Mouse (Mus musculus) neural tube, embryonic 13.5 days (tissue): ENCODE measurements around the gene Gm9913. TPM values are rescaled to one million over a fixed set of nuclear protein-coding genes. Genes with fewer than 3 reads are reported as not detected.

ENCODE experiments used
- ATAC-seq: fragments of 200-750 bp; cut with Nextera tagmentation; 2 replicates; pipeline ENCODE4 v1.8.0; 2017; ENCODE audit warnings: low read depth, mild to moderate bottlenecking, moderate TSS enrichment, moderate library complexity
- H3K27ac ChIP-seq: fragments of 300-500 bp; sonication (generic); replicated peaks from 2 replicates; pipeline ENCODE4 v1.5.1; 2015; ENCODE audit warnings: moderate library complexity, mild to moderate bottlenecking, inconsistent platforms
- H3K27me3 ChIP-seq: fragments of 300-500 bp; sonication (generic); 2 replicates; pipeline ENCODE4 v1.6.1; 2015; ENCODE audit warnings: mild to moderate bottlenecking, inconsistent platforms
- H3K36me3 ChIP-seq: fragments of 300-500 bp; sonication (generic); 2 replicates; pipeline ENCODE4 v1.6.1; 2015; ENCODE audit warnings: mild to moderate bottlenecking, inconsistent platforms
- H3K4me1 ChIP-seq: fragments of 300-500 bp; sonication (generic); replicated peaks from 2 replicates; pipeline ENCODE4 v1.6.1; 2015; ENCODE audit warnings: inconsistent platforms
- H3K4me2 ChIP-seq: fragments of 300-500 bp; sonication (generic); 2 replicates; pipeline ENCODE4 v1.6.1; 2015; ENCODE audit warnings: inconsistent platforms, mild to moderate bottlenecking, moderate library complexity
- H3K4me3 ChIP-seq: fragments of 300-500 bp; sonication (generic); 2 replicates; pipeline ENCODE4 v1.5.1; 2015; ENCODE audit warnings: mild to moderate bottlenecking, inconsistent platforms
- H3K9ac ChIP-seq: fragments of 300-500 bp; sonication (generic); 2 replicates; pipeline ENCODE4 v1.6.1; 2015; ENCODE audit warnings: moderate library complexity, mild to moderate bottlenecking, inconsistent platforms
- H3K9me3 ChIP-seq: fragments of 300-500 bp; sonication (generic); 2 replicates; pipeline ENCODE4 v1.6.1; 2016; ENCODE audit warnings: inconsistent platforms
- WGBS: fragments of 180-500 bp; shearing (Covaris S2); methylation state at CpG from one replicate; pipeline ENCODE4 v1.1.7; 2015; 5-methylcytosine and 5-hydroxymethylcytosine counted together
- polyA plus RNA-seq: library from polyadenylated mRNA; unstranded; fragments of >200 nt; fragmentation: Nextera tagmentation; extraction: Ambion mirVana; gene quantifications from 2 replicates; pipeline ENCODE4 v1.2.1, GENCODE M21; 2015

Gm9913 gene
- polyA plus RNA-seq, 1 experiment from 2014 or later = not detected

GRCm38 (mm10) chr2:125530665-125531064 is 25.8 kb downstream of the Gm9913 start:
- WGBS = 80% methylated on average over 6 of the region's 6 CpGs
- H3K4me2 ChIP-seq = no peak overlapping the region
- no peak for ATAC-seq
- no peak overlapping the region for H3K9ac ChIP-seq
- H3K27ac ChIP-seq = no peak overlapping the region
- H3K4me3 ChIP-seq = no peak overlapping the region
- H3K36me3 ChIP-seq = no peaks in the 10 kb centered on the region
- H3K4me1 ChIP-seq = no peaks in the 10 kb centered on the region
- no peaks in the 10 kb centered on the region for H3K27me3 ChIP-seq
- H3K9me3 ChIP-seq = no peaks in the 10 kb centered on the region

GRCm38 (mm10) chr2:125539640-125540039 is 34.8 kb downstream of the Gm9913 start:
- H3K27me3 ChIP-seq = no peaks in the 10 kb centered on the region
- H3K4me2 ChIP-seq = no peak overlapping the region
- H3K9ac ChIP-seq = no peak overlapping the region
- H3K4me3 ChIP-seq = no peak overlapping the region
- ATAC-seq = no peak
- no peaks in the 10 kb centered on the region for H3K9me3 ChIP-seq
- H3K27ac ChIP-seq = no peak overlapping the region
- H3K4me1 ChIP-seq = no peaks in the 10 kb centered on the region
- no peaks in the 10 kb centered on the region for H3K36me3 ChIP-seq
- 91% methylated on average over 3 of the region's 3 CpGs for WGBS

GRCm38 (mm10) chr2:125540579-125540978 is 35.7 kb downstream of the Gm9913 start:
- no peak for ATAC-seq
- Histone ChIP-seq H3K4me3 (no peak overlapping the region), H3K27ac (no peak overlapping the region), H3K36me3 (no peaks in the 10 kb centered on the region), H3K9ac (no peak overlapping the region), H3K4me2 (no peak overlapping the region), H3K9me3 (no peaks in the 10 kb centered on the region), H3K4me1 (no peaks in the 10 kb centered on the region), H3K27me3 (no peaks in the 10 kb centered on the region)
- whole genome bisulfite sequencing = 81% methylated on average over 7 of the region's 7 CpGs

GRCm38 (mm10) chr2:125541451-125541850 is 36.6 kb downstream of the Gm9913 start:
- H3K9ac ChIP-seq = no peak overlapping the region
- WGBS = 81% methylated on average over 7 of the region's 7 CpGs

GRCm38 (mm10) chr2:125543646-125544045 is 38.8 kb downstream of the Gm9913 start:
- H3K4me3 ChIP-seq = no peak overlapping the region
- no peak overlapping the region for H3K9ac ChIP-seq
- 81% methylated on average over 1 of the region's 1 CpGs for WGBS
- no peaks in the 10 kb centered on the region for H3K27me3 ChIP-seq
- no peaks in the 10 kb centered on the region for H3K36me3 ChIP-seq
- no peak for ATAC-seq
- no peak overlapping the region for H3K27ac ChIP-seq
- no peak overlapping the region for H3K4me2 ChIP-seq
- peaks cover 4% of the 10 kb centered on the region; the same call in 1 of the 2 replicates for H3K9me3 ChIP-seq
- H3K4me1 ChIP-seq = no peaks in the 10 kb centered on the region

More at GRCm38 (mm10) chr2:125541451-125541850, 36.6 kb downstream of the Gm9913 start:
- H3K27me3 ChIP-seq = no peaks in the 10 kb centered on the region
- no peak for ATAC-seq
- H3K4me2 ChIP-seq = no peak overlapping the region
- H3K4me1 ChIP-seq = no peaks in the 10 kb centered on the region
- H3K27ac ChIP-seq = no peak overlapping the region
- H3K9me3 ChIP-seq = peaks cover 4% of the 10 kb centered on the region; the same call in 1 of the 2 replicates
- H3K36me3 ChIP-seq = no peaks in the 10 kb centered on the region
- no peak overlapping the region for H3K4me3 ChIP-seq

- no peak overlapping the region for H3K4me3 ChIP-seq
- ATAC-seq = no peak
- H3K9me3 ChIP-seq = peaks cover 4% of the 10 kb centered on the region; the same call in 1 of the 2 replicates
- no peaks in the 10 kb centered on the region for H3K36me3 ChIP-seq
- H3K4me1 ChIP-seq = no peaks in the 10 kb centered on the region
- H3K9ac ChIP-seq = no peak overlapping the region
- 90% methylated on average over 3 of the region's 3 CpGs for WGBS
- H3K4me2 ChIP-seq = no peak overlapping the region
- H3K27ac ChIP-seq = no peak overlapping the region
- no peaks in the 10 kb centered on the region for H3K27me3 ChIP-seq
Measured at GRCm38 (mm10) chr2:125544986-125545385, 40.1 kb downstream of the Gm9913 start.

- H3K4me3 ChIP-seq = no peak overlapping the region
- H3K4me2 ChIP-seq = no peak overlapping the region
- H3K9me3 ChIP-seq = peaks cover 4% of the 10 kb centered on the region; the same call in 1 of the 2 replicates
- H3K9ac ChIP-seq = no peak overlapping the region
- no peak overlapping the region for H3K27ac ChIP-seq
- no peaks in the 10 kb centered on the region for H3K27me3 ChIP-seq
- WGBS = 76% methylated on average over 1 of the region's 1 CpGs
- H3K4me1 ChIP-seq = no peaks in the 10 kb centered on the region
- no peaks in the 10 kb centered on the region for H3K36me3 ChIP-seq
- no peak for ATAC-seq
Measured at GRCm38 (mm10) chr2:125548806-125549578, 44.1 kb downstream of the Gm9913 start.

- H3K4me3 ChIP-seq = no peak overlapping the region
- WGBS = 76% methylated on average over 6 of the region's 6 CpGs
Measured at GRCm38 (mm10) chr2:125555830-125556229, 50.9 kb downstream of the Gm9913 start.

More at GRCm38 (mm10) chr2:125555830-125556229, 50.9 kb downstream of the Gm9913 start:
- H3K9me3 ChIP-seq = no peaks in the 10 kb centered on the region
- no peak overlapping the region for H3K27ac ChIP-seq
- no peak overlapping the region for H3K4me2 ChIP-seq
- H3K36me3 ChIP-seq = no peaks in the 10 kb centered on the region
- no peak for ATAC-seq
- peaks cover 6% of the 10 kb centered on the region; the same call in 1 of the 2 replicates for H3K4me1 ChIP-seq
- no peak overlapping the region for H3K9ac ChIP-seq
- no peaks in the 10 kb centered on the region for H3K27me3 ChIP-seq

Other genes starting within 250 kb of the Gm9913 start
- gene Fbn1, start 2.9 kb downstream of the Gm9913 start, polyA plus RNA-seq = 3.6 and 4.4 TPM in 2 replicates
- 2.4 and 2.8 TPM in 2 replicates for gene Cep152, start 120.0 kb downstream of the Gm9913 start, polyA plus RNA-seq
- gene Eid1, start 168.0 kb downstream of the Gm9913 start, polyA plus RNA-seq = 411 and 415 TPM in 2 replicates
- 4.6 TPM in 2 replicates for gene Shc4, start 219.1 kb downstream of the Gm9913 start, polyA plus RNA-seq